Comparison of ENCODE assay signal across 11 mouse cellular contexts in genomic region chr3:59744181-59744580, GRCm38 (mm10). TPM values are rescaled to one million over a fixed set of nuclear protein-coding genes. Genes with fewer than 3 reads are reported as not detected.
DNase-seq lines count a peak whose midpoint lies in the region; ATAC-seq and TF ChIP-seq lines count a peak whose summit lies in the region.
"Had no signal": no experiment of that assay in that cellular context is flagged by ENCODE, and none has a peak within 500 bp of the region (broad histone marks: within the 10 kb centered on the region; RNA-seq: fewer than 3 reads in every experiment).

No protein-coding gene starts in this region.

- no peak overlapping the region for H3K9ac ChIP-seq in liver, adult 2 months (ENCODE audit: low read depth, low read length)
- no peak overlapping the region for H3K9ac ChIP-seq in liver, embryonic 12.5 days
- no peak overlapping the region for H3K9ac ChIP-seq in limb, embryonic 14.5 days (ENCODE audit: low read depth, low read length, severe bottlenecking)
- H3K9ac ChIP-seq in kidney, embryonic 16.5 days (replicated peaks; ENCODE audit: low read length), result no peak overlapping the region
- H3K9ac ChIP-seq: forebrain, postnatal 0 days; midbrain, embryonic 12.5 days had no signal

- no peaks in the 10 kb centered on the region for H3K9me3 ChIP-seq in liver, embryonic 12.5 days (replicated peaks)
- no peaks in the 10 kb centered on the region for H3K9me3 ChIP-seq in limb, embryonic 14.5 days (ENCODE audit: control insufficient read depth, low read length)
- no peaks in the 10 kb centered on the region for H3K9me3 ChIP-seq in kidney, embryonic 16.5 days (ENCODE audit: low read length)
- H3K9me3 ChIP-seq: midbrain, embryonic 12.5 days had no signal

- peak; percentile 65 for DNase-seq in cerebellum, postnatal 14 days
- DNase-seq in cerebellum, adult 11-12 months, result no peak
- DNase-seq in liver, adult 2 months (ENCODE audit: extremely low read depth, low read depth, low spot score), result peak; percentile 23
- peak; percentile 19 for DNase-seq in MEL-GATA-1-ER (ENCODE audit: extremely low read depth, low read depth)
- peak; percentile 33 for DNase-seq in limb, embryonic 14.5 days (ENCODE audit: low spot score)
- no peak for DNase-seq in frontal cortex, postnatal 25 days (ENCODE audit: low spot score in 2 of 2)
- DNase-seq: forebrain, postnatal 0 days; kidney, adult 9 months had no signal

- H3K4me3 ChIP-seq in liver, adult 2 months (ENCODE audit: insufficient read depth, low read depth, low read length), result no peak overlapping the region
- no peak overlapping the region for H3K4me3 ChIP-seq in liver, embryonic 12.5 days
- no peak overlapping the region for H3K4me3 ChIP-seq in limb, embryonic 14.5 days (replicated peaks; ENCODE audit: low read length)
- H3K4me3 ChIP-seq in kidney, embryonic 16.5 days (ENCODE audit: low read length), result no peak overlapping the region
- H3K4me3 ChIP-seq: midbrain, embryonic 12.5 days had no signal

- no peak for TF ChIP-seq POLR2A in liver, adult 2 months (IDR thresholded peaks at IDR 0.05; ENCODE audit: extremely low read depth, insufficient read depth, low read length)
- TF ChIP-seq POLR2A in limb, embryonic 14.5 days (IDR thresholded peaks at IDR 0.05; ENCODE audit: borderline replicate concordance, extremely low read depth, insufficient read depth, insufficient read length), result no peak

- H3K36me3 ChIP-seq in liver, adult 2 months (ENCODE audit: control insufficient read depth, insufficient read depth, low read length), result no peaks in the 10 kb centered on the region
- no peaks in the 10 kb centered on the region for H3K36me3 ChIP-seq in liver, embryonic 12.5 days
- no peaks in the 10 kb centered on the region for H3K36me3 ChIP-seq in limb, embryonic 14.5 days (ENCODE audit: control insufficient read depth, insufficient read depth, low read length)
- no peaks in the 10 kb centered on the region for H3K36me3 ChIP-seq in kidney, embryonic 16.5 days (ENCODE audit: insufficient read depth, low read length)
- H3K36me3 ChIP-seq: midbrain, embryonic 12.5 days had no signal

- H3K4me1 ChIP-seq in liver, adult 2 months (ENCODE audit: control insufficient read depth, insufficient read depth, low read length), result no peaks in the 10 kb centered on the region
- H3K4me1 ChIP-seq in liver, embryonic 12.5 days, result no peaks in the 10 kb centered on the region
- no peaks in the 10 kb centered on the region for H3K4me1 ChIP-seq in limb, embryonic 14.5 days (ENCODE audit: control insufficient read depth, insufficient read depth, low read length)
- no peaks in the 10 kb centered on the region for H3K4me1 ChIP-seq in kidney, embryonic 16.5 days (ENCODE audit: insufficient read depth, low read length)
- H3K4me1 ChIP-seq: midbrain, embryonic 12.5 days had no signal

- no peak overlapping the region for H3K4me2 ChIP-seq in liver, embryonic 12.5 days
- H3K4me2 ChIP-seq in limb, embryonic 14.5 days (replicated peaks; ENCODE audit: low read depth, low read length, severe bottlenecking), result no peak overlapping the region
- no peak overlapping the region for H3K4me2 ChIP-seq in kidney, embryonic 16.5 days (replicated peaks; ENCODE audit: low read depth, low read length)
- H3K4me2 ChIP-seq: midbrain, embryonic 12.5 days had no signal

- H3K27me3 ChIP-seq in liver, adult 2 months (ENCODE audit: control insufficient read depth, insufficient read depth, low read length), result no peaks in the 10 kb centered on the region
- H3K27me3 ChIP-seq in liver, embryonic 12.5 days (replicated peaks), result no peaks in the 10 kb centered on the region
- H3K27me3 ChIP-seq in limb, embryonic 14.5 days (ENCODE audit: control insufficient read depth, insufficient read depth, low read length), result no peaks in the 10 kb centered on the region
- no peaks in the 10 kb centered on the region for H3K27me3 ChIP-seq in kidney, embryonic 16.5 days (ENCODE audit: insufficient read depth, low read length)
- H3K27me3 ChIP-seq: midbrain, embryonic 12.5 days had no signal

- no peak for TF ChIP-seq CTCF in liver, adult 2 months (IDR thresholded peaks at IDR 0.05; ENCODE audit: low read depth, low read length)

- H3K79me2 ChIP-seq in liver, adult 2 months (ENCODE audit: control insufficient read depth, insufficient read depth, low read length), result no peaks in the 10 kb centered on the region

- 6% methylated on average over 2 of the region's 2 CpGs for WGBS in liver, adult 2 months
- WGBS in liver, embryonic 12.5 days (ENCODE audit: insufficient replicate concordance), result 6% methylated on average over 2 of the region's 2 CpGs
- 14% methylated on average over 2 of the region's 2 CpGs for WGBS in limb, embryonic 14.5 days
- 17% methylated on average over 2 of the region's 2 CpGs for WGBS in kidney, embryonic 16.5 days

- H3K27ac ChIP-seq in liver, adult 2 months (replicated peaks; ENCODE audit: insufficient read depth, low read depth, low read length), result no peak overlapping the region
- no peak overlapping the region for H3K27ac ChIP-seq in liver, embryonic 12.5 days
- no peak overlapping the region for H3K27ac ChIP-seq in limb, embryonic 14.5 days (replicated peaks; ENCODE audit: low read depth, low read length)
- no peak overlapping the region for H3K27ac ChIP-seq in kidney, embryonic 16.5 days (ENCODE audit: low read length)
- H3K27ac ChIP-seq: midbrain, embryonic 12.5 days had no signal

- ATAC-seq in liver, embryonic 12.5 days, result no peak
- ATAC-seq in limb, embryonic 14.5 days (ENCODE audit: low FRiP score, low read depth), result no peak
- no peak for ATAC-seq in kidney, embryonic 16.5 days (ENCODE audit: low FRiP score, low TSS enrichment)
- ATAC-seq: forebrain, postnatal 0 days had no signal

RNA-seq across cellular contexts. Expression of gene Gm5538, which starts 14.6 kb away (rescaled TPM):
- total RNA-seq in liver, adult 2 months (2014; rRNA removed), result not detected in 2 replicates
- polyA plus RNA-seq in liver, adult 2 months (2012; rRNA removed), result not detected in 2 replicates
- not detected in 2 replicates for polyA plus RNA-seq in liver, embryonic 12.5 days (2016; fragmentation: Nextera tagmentation; extraction: Ambion mirVana)
- not detected in 2 replicates for polyA plus RNA-seq in limb, embryonic 14.5 days (2012; rRNA removed)
- not detected in 2 replicates for polyA plus RNA-seq in limb, embryonic 14.5 days (2014; fragmentation: Nextera tagmentation; extraction: Ambion mirVana)
- not detected in 2 replicates for polyA plus RNA-seq in kidney, embryonic 16.5 days (2015; fragmentation: Nextera tagmentation; extraction: Ambion mirVana)
- total RNA-seq: forebrain, postnatal 0 days had no signal
- polyA plus RNA-seq: forebrain, postnatal 0 days; midbrain, embryonic 12.5 days had no signal

Comparison
In these comparisons a context has a peak if more than half of its experiments do, and no peak if none do; other contexts are left out.
1. DNase-seq: peak in cerebellum, postnatal 14 days (2 of 2), liver, adult 2 months (single experiment), MEL-GATA-1-ER (single experiment) and limb, embryonic 14.5 days (single experiment); none in cerebellum, adult 11-12 months (single experiment) and frontal cortex, postnatal 25 days (0 of 2).